8 mouse cellular contexts compared by ENCODE assay signal in genomic region chr10:59089861-59090621, GRCm38 (mm10).
DNase-seq lines count a peak whose midpoint lies in the region; ATAC-seq lines count a peak whose summit lies in the region.

No protein-coding gene starts in this region.

- DNase-seq in cerebellum, postnatal 14 days: peak; percentile 78 to 79
- no peak for DNase-seq in cerebellum, adult 11-12 months
- DNase-seq in embryo, embryonic 11 days: peak; percentile 67
- DNase-seq in kidney, adult 9 months: peak; percentile 59
- DNase-seq in urinary bladder, adult 2 months (ENCODE audit: low spot score): no peak

- H3K4me2 ChIP-seq in midbrain, embryonic 15.5 days: peak overlapping the region; percentile 28

- peak; percentile 95 for ATAC-seq in midbrain, embryonic 15.5 days (replicated peaks)
- no peak for ATAC-seq in monocyte, adult 5-6 weeks (replicated peaks; ENCODE audit: insufficient number of reproducible peaks, low FRiP score, low TSS enrichment, poor library complexity, severe bottlenecking)
- ATAC-seq in erythroblast, adult 5-6 weeks (replicated peaks; ENCODE audit: low FRiP score, poor library complexity, severe bottlenecking): no peak

- no peaks in the 10 kb centered on the region for H3K9me3 ChIP-seq in midbrain, embryonic 15.5 days

- WGBS in midbrain, embryonic 15.5 days: 43% methylated on average over 14 of the region's 14 CpGs

- no peak overlapping the region for H3K4me3 ChIP-seq in midbrain, embryonic 15.5 days

- H3K9ac ChIP-seq in midbrain, embryonic 15.5 days: no peak overlapping the region

- H3K27me3 ChIP-seq in midbrain, embryonic 15.5 days (replicated peaks): no peaks in the 10 kb centered on the region; the same call in 1 of the 2 replicates

- no peaks in the 10 kb centered on the region for H3K36me3 ChIP-seq in midbrain, embryonic 15.5 days (replicated peaks)

- H3K4me1 ChIP-seq in midbrain, embryonic 15.5 days: peaks cover 43% of the 10 kb centered on the region

- peak overlapping the region; percentile 83 for H3K27ac ChIP-seq in midbrain, embryonic 15.5 days

Comparison
In these comparisons a context has a peak if more than half of its experiments do, and no peak if none do; other contexts are left out.
1. DNase-seq: peak in cerebellum, postnatal 14 days (2 of 2), embryo, embryonic 11 days (single experiment) and kidney, adult 9 months (single experiment); none in cerebellum, adult 11-12 months (single experiment) and urinary bladder, adult 2 months (single experiment).